Mouse (Mus musculus) forebrain, embryonic 14.5 days (tissue): ENCODE measurements around the gene Pi4kb. TPM values are rescaled to one million over a fixed set of nuclear protein-coding genes. Genes with fewer than 3 reads are reported as not detected.

Experiments
- ATAC-seq: fragments of 200-750 bp; cut with Nextera tagmentation; 2 replicates; pipeline ENCODE4 v1.8.0; 2017; ENCODE audit warnings: mild to moderate bottlenecking, moderate library complexity
- DNase-seq: peaks from one replicate; pipeline ENCODE4 v3.0.0-alpha.2; 2015; ENCODE audit warnings: low spot score
- H3K27ac ChIP-seq: fragments of 300-500 bp; sonication (generic); 2 replicates; pipeline ENCODE4 v1.5.1; 2014; ENCODE audit warnings: low read depth, mild to moderate bottlenecking, control low read depth, low read length, moderate library complexity
- H3K27me3 ChIP-seq: fragments of 300-500 bp; sonication (generic); replicated peaks from 2 replicates; pipeline ENCODE4 v1.6.1; 2014; ENCODE audit warnings: low read length, control low read depth, mixed read lengths; ENCODE audit not compliant: control insufficient read depth, insufficient read depth
- H3K36me3 ChIP-seq: fragments of 300-500 bp; sonication (generic); 2 replicates; pipeline ENCODE4 v1.6.1; 2014; ENCODE audit warnings: low read length, control low read depth; ENCODE audit not compliant: control insufficient read depth, insufficient read depth
- H3K4me1 ChIP-seq: fragments of 300-500 bp; sonication (generic); 2 replicates; pipeline ENCODE4 v1.6.1; 2014; ENCODE audit warnings: antibody characterized with exemption, low read length, control low read depth; ENCODE audit not compliant: control insufficient read depth, insufficient read depth
- H3K4me2 ChIP-seq: fragments of 300-500 bp; sonication (generic); 2 replicates; pipeline ENCODE4 v1.6.1; 2014; ENCODE audit warnings: mild to moderate bottlenecking, control low read depth, low read length
- H3K4me3 ChIP-seq: fragments of 300-500 bp; sonication (generic); 2 replicates; pipeline ENCODE4 v1.5.1; 2014; ENCODE audit warnings: low read depth, low read length, control low read depth
- H3K9ac ChIP-seq: fragments of 300-500 bp; sonication (generic); 2 replicates; pipeline ENCODE4 v1.6.1; 2014; ENCODE audit warnings: mild to moderate bottlenecking, low read length, control low read depth, moderate library complexity
- H3K9me3 ChIP-seq: fragments of 300-500 bp; sonication (generic); replicated peaks from 2 replicates; pipeline ENCODE4 v1.6.1; 2016; ENCODE audit warnings: low read length, control low read depth, mixed read lengths; ENCODE audit not compliant: control insufficient read depth
- WGBS: fragments of 180-500 bp; shearing (Covaris S2); extraction: QIAGEN DNeasy Blood & Tissue Kit; methylation state at CpG from one replicate; pipeline ENCODE4 v1.1.7; 2014; 5-methylcytosine and 5-hydroxymethylcytosine counted together
- polyA plus RNA-seq: library from polyadenylated mRNA; unstranded; fragments of >200 nt; fragmentation: Nextera tagmentation; extraction: Ambion mirVana; gene quantifications from 2 replicates; pipeline ENCODE4 v1.2.1, GENCODE M21; 2014

Pi4kb gene
- polyA plus RNA-seq, 1 experiment from 2014 or later: 28.8 TPM

DNA sequence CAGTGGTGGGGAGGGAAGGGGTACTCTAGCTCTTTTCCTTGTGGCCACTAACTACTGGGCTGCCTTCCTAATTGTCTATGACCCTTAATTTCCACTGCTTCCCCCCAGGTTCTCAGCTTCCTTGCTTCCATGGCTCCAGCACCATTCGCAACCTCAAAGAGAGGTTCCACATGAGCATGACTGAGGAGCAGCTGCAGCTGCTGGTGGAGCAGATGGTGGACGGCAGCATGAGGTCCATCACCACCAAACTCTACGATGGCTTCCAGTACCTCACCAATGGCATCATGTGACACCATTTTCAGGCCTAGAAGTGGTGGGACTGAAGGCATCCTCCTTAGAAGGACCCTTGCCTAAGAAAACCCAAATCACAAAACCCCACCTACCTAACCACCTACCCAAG, 31.1 kb downstream of the Pi4kb start:
- no peaks in the 10 kb centered on the region for H3K9me3 ChIP-seq
- ATAC-seq (no peak), DNase-seq (no peak)
- H3K27me3 ChIP-seq: no peaks in the 10 kb centered on the region
- no peak overlapping the region for H3K27ac ChIP-seq
- H3K4me2 ChIP-seq: no peak overlapping the region
- H3K36me3 ChIP-seq: peaks cover 94% of the 10 kb centered on the region
- no peak overlapping the region for H3K4me3 ChIP-seq
- WGBS: 93% methylated on average over 3 of the region's 3 CpGs
- H3K9ac ChIP-seq: no peak overlapping the region
- no peaks in the 10 kb centered on the region for H3K4me1 ChIP-seq

DNA sequence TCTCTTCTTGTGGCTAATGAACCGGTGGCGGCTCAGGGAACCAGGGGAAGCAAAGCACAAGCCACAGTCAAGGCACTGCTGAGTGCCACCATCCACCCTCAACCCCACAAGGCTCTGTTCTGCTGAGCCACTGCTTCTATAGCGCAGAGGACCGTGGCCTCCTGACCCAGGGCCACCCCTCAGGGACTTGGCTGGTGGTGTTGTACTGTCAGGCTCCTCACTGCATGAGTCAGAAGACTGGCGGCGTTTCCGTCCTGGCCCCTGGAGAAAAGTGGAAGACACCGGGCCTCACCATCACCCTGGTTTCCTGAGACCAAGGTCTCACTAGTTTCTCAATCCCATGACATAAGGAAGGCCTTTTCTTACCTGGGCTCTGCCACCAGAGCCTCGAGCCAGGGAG, 33.2 kb downstream of the Pi4kb start:
- no peak overlapping the region for H3K4me3 ChIP-seq
- 89% methylated on average over 9 of the region's 9 CpGs for WGBS

DNA sequence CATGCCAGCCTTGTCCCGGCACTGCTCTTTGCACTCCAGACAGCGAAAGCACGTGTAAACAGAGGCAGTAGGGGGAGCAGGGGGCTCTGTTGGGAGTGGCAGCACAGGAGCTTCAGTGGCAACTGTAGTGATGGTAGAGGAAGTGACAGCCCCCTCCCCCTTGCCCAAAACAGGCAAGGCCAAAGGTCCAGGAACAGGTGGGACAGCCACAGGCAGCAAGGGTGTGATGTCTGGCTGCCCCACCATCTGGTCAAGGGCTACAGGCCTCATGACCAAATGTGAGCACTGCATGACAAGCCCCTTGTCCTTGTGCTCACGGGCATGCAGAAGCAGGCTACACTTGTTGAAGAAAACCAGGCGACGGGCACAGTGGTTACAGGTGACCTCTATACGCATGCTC, 35.9 kb downstream of the Pi4kb start:
- no peak for ATAC-seq
- no peak overlapping the region for H3K27ac ChIP-seq
- H3K4me2 ChIP-seq: no peak overlapping the region
- WGBS: 91% methylated on average over 7 of the region's 7 CpGs
- H3K27me3 ChIP-seq: no peaks in the 10 kb centered on the region
- H3K36me3 ChIP-seq: peaks cover 67% of the 10 kb centered on the region
- no peak overlapping the region for H3K9ac ChIP-seq
- H3K4me1 ChIP-seq: peaks cover 9% of the 10 kb centered on the region
- no peak overlapping the region for H3K4me3 ChIP-seq
- DNase-seq: no peak
- no peaks in the 10 kb centered on the region for H3K9me3 ChIP-seq

More for the DNA sequence above, 33.2 kb downstream of the Pi4kb start:
- ATAC-seq (no peak), DNase-seq (no peak)
- no peaks in the 10 kb centered on the region for H3K27me3 ChIP-seq
- H3K27ac ChIP-seq: no peak overlapping the region
- no peaks in the 10 kb centered on the region for H3K4me1 ChIP-seq
- H3K4me2 ChIP-seq: no peak overlapping the region
- H3K36me3 ChIP-seq: peaks cover 94% of the 10 kb centered on the region
- no peaks in the 10 kb centered on the region for H3K9me3 ChIP-seq
- H3K9ac ChIP-seq: no peak overlapping the region

DNA sequence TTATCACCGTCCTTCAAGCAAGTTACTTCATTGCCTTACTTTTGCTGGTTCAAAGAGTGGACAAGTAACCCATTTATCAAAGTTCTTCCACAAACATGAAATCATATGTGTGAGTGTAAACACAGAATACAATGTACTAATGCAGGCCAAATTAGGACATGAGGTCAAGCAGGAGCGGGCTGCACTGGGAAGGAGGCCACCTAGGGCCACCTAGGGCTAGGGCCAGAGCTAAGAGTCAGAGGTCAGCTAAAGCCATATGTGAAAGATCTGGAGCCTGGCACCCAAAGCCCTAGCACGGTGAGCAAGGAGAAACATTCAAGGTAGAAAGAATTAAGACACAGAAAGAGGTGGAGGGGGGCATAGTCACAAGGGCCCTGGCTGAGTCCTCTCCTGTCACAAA, 38.5 kb downstream of the Pi4kb start:
- no peak overlapping the region for H3K9ac ChIP-seq
- H3K4me2 ChIP-seq: no peak overlapping the region
- H3K27ac ChIP-seq: no peak overlapping the region
- no peak for DNase-seq
- no peak overlapping the region for H3K4me3 ChIP-seq
- no peaks in the 10 kb centered on the region for H3K27me3 ChIP-seq
- peaks cover 15% of the 10 kb centered on the region for H3K4me1 ChIP-seq
- H3K9me3 ChIP-seq: no peaks in the 10 kb centered on the region
- H3K36me3 ChIP-seq: peaks cover 43% of the 10 kb centered on the region
- 89% methylated on average over 3 of the region's 3 CpGs for WGBS
- no peak for ATAC-seq

DNA sequence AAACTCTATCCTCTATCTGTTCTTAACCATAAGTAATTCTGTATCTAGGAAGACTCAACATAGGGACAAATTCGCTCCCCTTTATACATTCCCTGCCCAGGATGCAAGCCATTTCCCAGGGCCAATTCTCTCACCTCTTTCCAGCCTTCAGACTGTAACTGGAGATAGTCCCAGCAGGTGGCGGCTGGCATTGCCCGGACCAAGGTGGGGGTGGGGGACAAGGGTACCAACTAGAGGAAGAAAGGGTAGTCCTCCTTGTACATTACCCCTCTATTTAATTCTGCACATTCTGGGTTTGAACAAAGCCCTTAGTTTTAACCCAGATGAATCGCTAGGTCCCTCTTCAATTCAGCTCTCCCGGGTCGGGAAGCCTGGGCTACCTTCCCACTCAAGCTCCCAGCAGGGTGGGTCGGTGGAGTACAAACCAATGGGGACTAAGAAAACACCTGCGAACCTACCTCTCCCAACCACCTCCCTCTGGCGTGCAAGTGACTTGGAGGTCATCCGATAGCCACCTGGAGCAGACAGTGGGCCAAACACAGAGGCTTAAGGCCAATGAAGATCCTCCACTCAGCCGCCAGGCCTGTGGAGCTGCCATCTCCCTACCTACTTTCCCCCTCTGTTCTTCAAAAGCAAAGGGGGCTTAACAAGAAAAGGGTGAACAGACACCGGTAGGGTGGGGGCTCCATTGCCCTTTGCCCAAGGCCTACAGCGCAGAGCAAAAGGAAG, 39.3 kb downstream of the Pi4kb start:
- H3K4me3 ChIP-seq: peak overlapping the region; percentile 74
- H3K4me1 ChIP-seq: peaks cover 15% of the 10 kb centered on the region
- ATAC-seq: no peak
- H3K4me2 ChIP-seq: peak overlapping the region; percentile 97
- no peaks in the 10 kb centered on the region for H3K27me3 ChIP-seq
- 12% methylated on average over 13 of the region's 13 CpGs for WGBS
- peaks cover 34% of the 10 kb centered on the region for H3K36me3 ChIP-seq
- DNase-seq: no peak
- H3K9ac ChIP-seq: peak overlapping the region; percentile 79
- no peaks in the 10 kb centered on the region for H3K9me3 ChIP-seq
- no peak overlapping the region for H3K27ac ChIP-seq

DNA sequence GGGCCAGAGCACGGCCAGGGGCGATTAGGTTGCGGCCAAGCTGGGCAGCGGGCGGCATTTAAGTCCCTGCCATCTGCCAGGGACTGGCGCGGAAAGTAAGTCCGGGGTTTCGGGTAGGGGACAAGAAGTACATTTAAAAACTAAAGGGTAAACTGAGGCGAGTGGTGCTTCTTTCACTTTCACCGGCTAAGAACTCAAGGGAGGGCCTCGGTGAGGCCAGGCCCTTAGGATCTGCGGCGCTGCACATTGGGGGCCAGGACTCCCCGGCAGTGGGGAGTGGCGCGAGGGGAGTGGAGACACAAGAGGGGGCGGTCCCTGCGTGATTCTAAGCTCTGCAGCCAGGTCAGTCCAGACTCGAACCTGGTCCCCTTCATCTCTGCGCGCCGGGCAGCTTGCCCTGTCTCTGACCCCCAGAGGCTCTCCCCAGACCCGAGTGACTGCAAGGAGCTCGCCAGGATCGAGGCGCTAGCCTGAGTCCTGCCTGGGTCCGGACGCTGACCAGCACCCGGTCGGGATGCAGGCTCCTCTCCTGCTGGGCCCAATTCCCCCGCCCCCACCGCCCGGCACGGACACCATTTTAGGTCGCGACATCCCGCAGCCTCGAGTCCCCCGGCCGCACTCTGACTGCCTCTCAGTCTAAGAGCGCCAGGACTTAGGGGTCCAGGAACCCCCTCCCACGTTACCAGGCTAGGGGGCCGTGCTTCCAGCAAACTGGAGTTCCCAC, 40.1 kb downstream of the Pi4kb start:
- Histone ChIP-seq H3K9ac (peak overlapping the region; percentile 79), H3K27me3 (no peaks in the 10 kb centered on the region), H3K9me3 (no peaks in the 10 kb centered on the region), H3K4me2 (peak overlapping the region; percentile 97), H3K36me3 (peaks cover 27% of the 10 kb centered on the region), H3K4me1 (peaks cover 15% of the 10 kb centered on the region), H3K27ac (peak overlapping the region; percentile 79; the same call in 1 of the 2 replicates), H3K4me3 (peak overlapping the region; percentile 74)
- DNase-seq: peak; percentile 31
- peak; percentile 9 for ATAC-seq
- WGBS: under 1% methylated on average over 40 of the region's 44 CpGs

DNA sequence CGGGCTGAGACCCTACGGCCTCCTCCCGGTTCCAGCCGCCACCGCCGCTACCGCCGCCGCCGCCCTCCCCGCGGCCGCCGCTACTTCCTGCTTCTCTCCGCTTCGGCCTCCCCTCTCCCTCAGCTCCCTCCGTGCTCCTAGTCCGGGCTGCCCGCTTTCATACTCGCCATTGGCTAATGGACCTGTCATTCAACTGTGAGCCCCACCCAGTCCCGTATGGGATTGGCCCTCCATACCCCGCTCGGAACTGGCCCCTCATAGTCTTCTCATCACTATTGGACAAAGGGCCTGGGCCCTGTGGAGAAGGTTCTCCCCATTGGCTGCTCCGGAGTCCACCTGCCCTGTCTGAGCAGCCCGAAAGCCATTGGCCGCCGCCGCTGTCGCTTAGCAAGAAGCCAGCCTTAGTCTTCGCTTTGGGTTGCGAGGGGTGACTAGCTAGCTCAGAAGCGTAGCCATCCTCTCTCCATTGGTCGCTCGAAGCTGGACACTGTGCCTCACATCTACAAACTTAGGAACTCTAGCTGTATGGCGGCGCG, 40.9 kb downstream of the Pi4kb start, which contains the start of gene Zfp687:
Zfp687 (minus strand) TSS at position 112 of the 536 bp plus-strand sequence.
- Histone ChIP-seq H3K27ac (peak within 1 kb of the TSS; percentile 95), H3K36me3 (peaks cover 19% of the 10 kb centered on the region), H3K4me2 (peak within 1 kb of the TSS; percentile 97), H3K4me1 (peaks cover 15% of the 10 kb centered on the region), H3K9ac (peak within 1 kb of the TSS; percentile 79), H3K9me3 (no peaks in the 10 kb centered on the region), H3K27me3 (no peaks in the 10 kb centered on the region), H3K4me3 (peak within 1 kb of the TSS; percentile 74)
- DNase-seq (peak; percentile 100), ATAC-seq (peak; percentile 99)
- WGBS: under 1% methylated on average over 35 of the region's 37 CpGs

DNA sequence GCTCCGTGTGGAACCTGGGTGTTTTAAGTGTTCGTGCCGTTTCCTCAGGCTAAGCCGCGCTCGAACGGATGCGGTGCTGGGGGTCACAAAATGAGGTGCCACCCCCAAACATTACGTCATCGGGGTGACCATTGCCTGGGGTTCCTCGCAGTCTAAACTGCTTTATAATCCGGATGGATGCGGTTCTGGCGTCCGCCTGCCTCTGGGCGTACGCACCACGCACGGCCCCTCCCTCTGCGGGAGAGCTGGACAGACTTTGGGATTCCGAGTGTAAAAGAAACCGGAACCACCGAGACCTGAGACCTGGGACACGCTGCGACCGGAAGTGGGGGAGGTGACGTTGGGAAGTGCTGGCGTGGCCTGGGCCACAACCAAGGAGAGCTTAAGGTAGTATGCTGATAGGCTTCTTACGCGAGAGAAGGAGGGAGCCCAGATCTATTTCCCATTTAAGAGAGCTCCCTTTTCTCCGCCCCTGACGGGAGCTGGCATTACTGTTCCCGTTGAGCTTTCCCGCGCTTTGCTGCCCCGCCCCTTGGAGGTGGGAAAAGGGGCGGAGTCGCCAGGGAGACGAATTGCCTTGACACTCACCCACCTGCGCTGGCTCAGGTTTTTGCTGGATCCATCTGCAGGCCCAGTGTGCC, 41.5 kb downstream of the Pi4kb start:
- H3K9me3 ChIP-seq: no peaks in the 10 kb centered on the region
- WGBS: 0% methylated on average over 39 of the region's 40 CpGs
- H3K27ac ChIP-seq: peak overlapping the region; percentile 95
- H3K36me3 ChIP-seq: peaks cover 13% of the 10 kb centered on the region
- H3K9ac ChIP-seq: peak overlapping the region; percentile 70
- no peaks in the 10 kb centered on the region for H3K27me3 ChIP-seq
- ATAC-seq (peak; percentile 61), DNase-seq (peak; percentile 94)
- H3K4me3 ChIP-seq: peak overlapping the region; percentile 74
- H3K4me1 ChIP-seq: peaks cover 15% of the 10 kb centered on the region
- H3K4me2 ChIP-seq: peak overlapping the region; percentile 79
